Mouse (Mus musculus) E14TG2a.4 (cell line): ENCODE data around the gene Rbpms2.
"Not testable (repeated sequence)": the region's sequence is repeated elsewhere in the genome, so short reads cannot be mapped to it uniquely, and the experiment has no call there.

ENCODE experiments used
- H3K27me3 ChIP-seq: 2 replicates; pipeline ENCODE4 v1.6.1; 2014; ENCODE audit warnings: low read length, control low read depth; ENCODE audit not compliant: insufficient read depth
- H3K36me3 ChIP-seq: 2 replicates; pipeline ENCODE4 v1.6.1; 2014; ENCODE audit warnings: low read length, control low read depth; ENCODE audit not compliant: insufficient read depth
- H3K4me1 ChIP-seq: replicated peaks from 2 replicates; pipeline ENCODE4 v1.6.1; 2014; ENCODE audit warnings: low read depth, low read length, control low read depth
- H3K4me3 ChIP-seq: replicated peaks from 2 replicates; pipeline ENCODE4 v1.5.1; 2014; ENCODE audit warnings: mild to moderate bottlenecking, low read length
- H3K9me3 ChIP-seq: 2 replicates; pipeline ENCODE4 v1.6.1; 2014; ENCODE audit warnings: low read length, control low read depth
- CTCF ChIP-seq: conservative IDR thresholded peaks from 2 replicates; pipeline ENCODE4 v1.5.1; 2014; ENCODE audit warnings: low read length
- NANOG ChIP-seq: IDR thresholded peaks from 2 replicates; pipeline ENCODE4 v1.6.1; 2014; ENCODE audit warnings: borderline replicate concordance, low read length, mixed read lengths
- POU5F1 ChIP-seq: IDR thresholded peaks from 2 replicates; pipeline ENCODE4 v1.6.1; 2014; ENCODE audit warnings: low read length, borderline replicate concordance

Gene Rbpms2

GRCm38 (mm10) chr9:65684704-65685103, 55.3 kb downstream of the Rbpms2 start:
- H3K4me3 ChIP-seq, result no peak overlapping the region
- peaks cover 69% of the 10 kb centered on the region for H3K4me1 ChIP-seq
- no peaks in the 10 kb centered on the region for H3K9me3 ChIP-seq
- no peak for TF ChIP-seq POU5F1
- no peak for TF ChIP-seq NANOG
- no peak for TF ChIP-seq CTCF
- peaks cover 65% of the 10 kb centered on the region for H3K36me3 ChIP-seq
- H3K27me3 ChIP-seq, result no peaks in the 10 kb centered on the region

GRCm38 (mm10) chr9:65689869-65690268, 60.4 kb downstream of the Rbpms2 start:
- H3K36me3 ChIP-seq, result peaks cover 80% of the 10 kb centered on the region
- not testable (repeated sequence) for H3K9me3 ChIP-seq, H3K4me3 ChIP-seq, H3K27me3 ChIP-seq
- H3K4me1 ChIP-seq, result peaks cover 54% of the 10 kb centered on the region

- no peaks in the 10 kb centered on the region for H3K27me3 ChIP-seq
- TF ChIP-seq NANOG (no peak), POU5F1 (no peak), CTCF (no peak)
- H3K4me1 ChIP-seq, result peaks cover 36% of the 10 kb centered on the region
- peaks cover 3% of the 10 kb centered on the region; the same call in 1 of the 2 replicates for H3K9me3 ChIP-seq
- no peak overlapping the region for H3K4me3 ChIP-seq
- H3K36me3 ChIP-seq, result peaks cover 89% of the 10 kb centered on the region
These were observed 63.0 kb downstream of the Rbpms2 start for GRCm38 (mm10) chr9:65692466-65692865.

- Histone ChIP-seq H3K4me1 (peaks cover 36% of the 10 kb centered on the region), H3K9me3 (peaks cover 3% of the 10 kb centered on the region; the same call in 1 of the 2 replicates), H3K4me3 (no peak overlapping the region), H3K36me3 (peaks cover 89% of the 10 kb centered on the region), H3K27me3 (no peaks in the 10 kb centered on the region)
- no peak for TF ChIP-seq NANOG
- no peak for TF ChIP-seq POU5F1
- no peak for TF ChIP-seq CTCF
These were observed 63.6 kb downstream of the Rbpms2 start for GRCm38 (mm10) chr9:65692959-65693603.

GRCm38 (mm10) chr9:65695646-65696045, 66.2 kb downstream of the Rbpms2 start:
- no peaks in the 10 kb centered on the region for H3K9me3 ChIP-seq
- peaks cover 97% of the 10 kb centered on the region for H3K36me3 ChIP-seq
- TF ChIP-seq NANOG, result no peak
- TF ChIP-seq POU5F1, result no peak
- TF ChIP-seq CTCF, result no peak
- H3K4me1 ChIP-seq, result peaks cover 33% of the 10 kb centered on the region
- no peak overlapping the region for H3K4me3 ChIP-seq
- no peaks in the 10 kb centered on the region for H3K27me3 ChIP-seq

- no peak for TF ChIP-seq CTCF
- TF ChIP-seq NANOG, result no peak
- TF ChIP-seq POU5F1, result no peak
- peaks cover 29% of the 10 kb centered on the region for H3K4me1 ChIP-seq
- H3K9me3 ChIP-seq, result no peaks in the 10 kb centered on the region
- no peaks in the 10 kb centered on the region for H3K27me3 ChIP-seq
- H3K36me3 ChIP-seq, result peaks cover 97% of the 10 kb centered on the region
- H3K4me3 ChIP-seq, result no peak overlapping the region
These were observed 66.9 kb downstream of the Rbpms2 start for GRCm38 (mm10) chr9:65696337-65696736.

GRCm38 (mm10) chr9:65697356-65697755, 67.9 kb downstream of the Rbpms2 start:
- peaks cover 100% of the 10 kb centered on the region for H3K36me3 ChIP-seq
- no peak overlapping the region for H3K4me3 ChIP-seq
- peaks cover 24% of the 10 kb centered on the region for H3K4me1 ChIP-seq
- TF ChIP-seq POU5F1, result no peak
- no peak for TF ChIP-seq CTCF
- TF ChIP-seq NANOG, result no peak
- H3K9me3 ChIP-seq, result no peaks in the 10 kb centered on the region
- H3K27me3 ChIP-seq, result no peaks in the 10 kb centered on the region

- Histone ChIP-seq H3K4me3 (no peak overlapping the region), H3K9me3 (no peaks in the 10 kb centered on the region), H3K4me1 (peaks cover 24% of the 10 kb centered on the region), H3K36me3 (peaks cover 100% of the 10 kb centered on the region), H3K27me3 (no peaks in the 10 kb centered on the region)
- TF ChIP-seq NANOG, result no peak
- no peak for TF ChIP-seq CTCF
- no peak for TF ChIP-seq POU5F1
These were observed 68.5 kb downstream of the Rbpms2 start for GRCm38 (mm10) chr9:65697992-65698391.

- no peak overlapping the region for H3K4me3 ChIP-seq
- peaks cover 38% of the 10 kb centered on the region for H3K4me1 ChIP-seq
- no peaks in the 10 kb centered on the region for H3K27me3 ChIP-seq
- peaks cover 88% of the 10 kb centered on the region for H3K36me3 ChIP-seq
- no peaks in the 10 kb centered on the region for H3K9me3 ChIP-seq
- no peak for TF ChIP-seq NANOG
- no peak for TF ChIP-seq POU5F1
- TF ChIP-seq CTCF, result no peak
These were observed 71.1 kb downstream of the Rbpms2 start for GRCm38 (mm10) chr9:65700504-65700903.

GRCm38 (mm10) chr9:65702286-65702685, 72.8 kb downstream of the Rbpms2 start:
- no peaks in the 10 kb centered on the region for H3K9me3 ChIP-seq
- H3K4me3 ChIP-seq, result no peak overlapping the region
- TF ChIP-seq NANOG (no peak), POU5F1 (no peak), CTCF (no peak)
- H3K36me3 ChIP-seq, result peaks cover 76% of the 10 kb centered on the region
- peaks cover 39% of the 10 kb centered on the region for H3K4me1 ChIP-seq
- H3K27me3 ChIP-seq, result no peaks in the 10 kb centered on the region
